8 mouse cellular contexts compared by ENCODE assay signal in genomic region chr1:165193880-165194661, GRCm38 (mm10). TPM values are rescaled to one million over a fixed set of nuclear protein-coding genes. Genes with fewer than 3 reads are reported as not detected.
DNase-seq lines count a peak whose midpoint lies in the region; ATAC-seq and TF ChIP-seq lines count a peak whose summit lies in the region.

Gene Sft2d2 (minus strand): TSS chr1:165194438.

- H3K4me1 ChIP-seq in E14TG2a.4 (replicated peaks; ENCODE audit: low read depth, low read length): peaks cover 60% of the 10 kb centered on the region
- H3K4me1 ChIP-seq in forebrain, embryonic 10.5 days: peaks cover 34% of the 10 kb centered on the region
- H3K4me1 ChIP-seq in heart, embryonic 14.5 days (ENCODE audit: control insufficient read depth in 2 of 2, insufficient read depth in 2 of 2, low read length in 2 of 2): peaks cover 2 to 31% of the 10 kb centered on the region in 2 experiments; a peak in 3 of 4 replicates
- H3K4me1 ChIP-seq in liver, embryonic 13.5 days (replicated peaks): peaks cover 35% of the 10 kb centered on the region
- peaks cover 11% of the 10 kb centered on the region for H3K4me1 ChIP-seq in stomach, embryonic 14.5 days (ENCODE audit: control insufficient read depth, insufficient read depth, low read length)

- TF ChIP-seq CTCF in E14TG2a.4 (conservative IDR thresholded peaks at IDR 0.05; ENCODE audit: low read length): no peak

- H3K36me3 ChIP-seq in E14TG2a.4 (ENCODE audit: insufficient read depth, low read length): no peaks in the 10 kb centered on the region
- no peaks in the 10 kb centered on the region for H3K36me3 ChIP-seq in forebrain, embryonic 10.5 days (replicated peaks)
- H3K36me3 ChIP-seq in heart, embryonic 14.5 days (ENCODE audit: control insufficient read depth, insufficient read depth, low read length): no peaks in the 10 kb centered on the region
- H3K36me3 ChIP-seq in liver, embryonic 13.5 days: no peaks in the 10 kb centered on the region
- no peaks in the 10 kb centered on the region for H3K36me3 ChIP-seq in stomach, embryonic 14.5 days (ENCODE audit: control insufficient read depth, insufficient read depth, low read length)

- no peaks in the 10 kb centered on the region for H3K9me3 ChIP-seq in E14TG2a.4 (ENCODE audit: low read length)
- H3K9me3 ChIP-seq in forebrain, embryonic 10.5 days: no peaks in the 10 kb centered on the region
- H3K9me3 ChIP-seq in heart, embryonic 14.5 days (ENCODE audit: control insufficient read depth, low read length): no peaks in the 10 kb centered on the region
- H3K9me3 ChIP-seq in liver, embryonic 13.5 days (replicated peaks): no peaks in the 10 kb centered on the region
- H3K9me3 ChIP-seq in stomach, embryonic 14.5 days (ENCODE audit: control insufficient read depth, low read depth, low read length): no peaks in the 10 kb centered on the region

- peak within 1 kb of the TSS; percentile 77 for H3K4me2 ChIP-seq in heart, embryonic 14.5 days (ENCODE audit: low read length)
- peak within 1 kb of the TSS; percentile 94 for H3K4me2 ChIP-seq in liver, embryonic 13.5 days
- H3K4me2 ChIP-seq in stomach, embryonic 14.5 days (replicated peaks; ENCODE audit: low read depth, low read length): peak within 1 kb of the TSS; percentile 61

- peak within 1 kb of the TSS; percentile 92 for H3K4me3 ChIP-seq in E14TG2a.4 (replicated peaks; ENCODE audit: low read length)
- peak within 1 kb of the TSS; percentile 68 for H3K4me3 ChIP-seq in forebrain, embryonic 10.5 days
- peak within 1 kb of the TSS; percentile 69 to 95 for H3K4me3 ChIP-seq in heart, embryonic 14.5 days (ENCODE audit: control insufficient read depth in 1 of 2, insufficient read depth in 1 of 2, low read depth in 1 of 2, low read length in 2 of 2)
- peak within 1 kb of the TSS; percentile 83 for H3K4me3 ChIP-seq in liver, embryonic 13.5 days (replicated peaks)
- peak within 1 kb of the TSS; percentile 62 for H3K4me3 ChIP-seq in stomach, embryonic 14.5 days (ENCODE audit: low read depth, low read length)

- peak within 1 kb of the TSS; percentile 82 for H3K27ac ChIP-seq in forebrain, embryonic 10.5 days
- peak within 1 kb of the TSS; percentile 85 to 91 for H3K27ac ChIP-seq in heart, embryonic 14.5 days (replicated peaks in 1 of 2; ENCODE audit: control insufficient read depth in 1 of 2, insufficient read depth in 1 of 2, low read depth in 2 of 2, low read length in 2 of 2)
- peak within 1 kb of the TSS; percentile 85 for H3K27ac ChIP-seq in liver, embryonic 13.5 days
- H3K27ac ChIP-seq in stomach, embryonic 14.5 days (ENCODE audit: low read length): peak within 1 kb of the TSS; percentile 79

- under 1% methylated on average over 69 of the region's 69 CpGs for WGBS in forebrain, embryonic 10.5 days
- WGBS in heart, embryonic 14.5 days: under 1% methylated on average over 68 of the region's 69 CpGs
- under 1% methylated on average over 69 of the region's 69 CpGs for WGBS in liver, embryonic 13.5 days (ENCODE audit: insufficient replicate concordance)
- WGBS in stomach, embryonic 14.5 days: under 1% methylated on average over 69 of the region's 69 CpGs

- H3K9ac ChIP-seq in heart, embryonic 14.5 days (ENCODE audit: low read length): peak within 1 kb of the TSS; percentile 84
- H3K9ac ChIP-seq in liver, embryonic 13.5 days: peak within 1 kb of the TSS; percentile 91
- H3K9ac ChIP-seq in stomach, embryonic 14.5 days (replicated peaks; ENCODE audit: low read depth, low read length): peak within 1 kb of the TSS; percentile 45

- H3K27me3 ChIP-seq in E14TG2a.4 (ENCODE audit: insufficient read depth, low read length): peaks cover 3% of the 10 kb centered on the region; the same call in 1 of the 2 replicates
- H3K27me3 ChIP-seq in forebrain, embryonic 10.5 days (ENCODE audit: poor library complexity, severe bottlenecking): 0 out of 2 replicates have a peak, but pooled peaks cover 9% of the 10 kb centered on the region
- no peaks in the 10 kb centered on the region for H3K27me3 ChIP-seq in heart, embryonic 14.5 days (ENCODE audit: control insufficient read depth, insufficient read depth, low read length)
- H3K27me3 ChIP-seq in liver, embryonic 13.5 days: no peaks in the 10 kb centered on the region
- no peaks in the 10 kb centered on the region for H3K27me3 ChIP-seq in stomach, embryonic 14.5 days (ENCODE audit: control insufficient read depth, insufficient read depth, low read length)

- peak; percentile 91 for ATAC-seq in heart, embryonic 14.5 days (ENCODE audit: insufficient number of reproducible peaks, insufficient read depth, low FRiP score, low read depth)
- peak; percentile 97 for ATAC-seq in liver, embryonic 13.5 days (ENCODE audit: low read depth)
- peak; percentile 90 for ATAC-seq in stomach, embryonic 14.5 days (ENCODE audit: insufficient number of reproducible peaks, insufficient read depth, low FRiP score, low read depth)

- peak; percentile 90 for DNase-seq in c-Kit-positive CD71-positive TER-119-negative erythroid progenitor cells, embryonic 14.5 days (ENCODE audit: low read depth)
- peak; percentile 79 for DNase-seq in forebrain, embryonic 10.5 days (ENCODE audit: extremely low spot score, low spot score)
- peak; percentile 97 for DNase-seq in kidney, postnatal 14 days
- DNase-seq in liver, embryonic 13.5 days: peak; percentile 96
- DNase-seq in natural killer cell, adult 2 months (ENCODE audit: low spot score in 2 of 2): peak; percentile 83 to 93

RNA-seq across cellular contexts. Expression of gene Sft2d2, which starts in this region (rescaled TPM):
- polyA plus RNA-seq in forebrain, embryonic 10.5 days (2016; fragmentation: Nextera tagmentation; extraction: Ambion mirVana): 12.3 and 12.7 TPM in 2 replicates
- 27.1 and 27.8 TPM in 2 replicates for polyA plus RNA-seq in heart, embryonic 14.5 days (2014; fragmentation: Nextera tagmentation; extraction: Ambion mirVana)
- 5.7 and 7.0 TPM in 2 replicates for polyA plus RNA-seq in liver, embryonic 13.5 days (2015; fragmentation: Nextera tagmentation; extraction: Ambion mirVana)
- 29.4 and 33.3 TPM in 2 replicates for polyA plus RNA-seq in stomach, embryonic 14.5 days (2014; fragmentation: Nextera tagmentation; extraction: Ambion mirVana)

Comparison
In these comparisons a context has a peak if more than half of its experiments do, and no peak if none do; other contexts are left out.
1. Peak in every context shown above with its lines: DNase-seq, ATAC-seq, H3K4me3 ChIP-seq and H3K27ac ChIP-seq.